Mouse (Mus musculus) v-Abl transformed pro-B cells (cell line): ENCODE measurements around the gene Ier5.

ENCODE experiments used
- in situ Hi-C, 2 experiments: fragments of 400-800 bp; cut with MboI; formaldehyde crosslinking; loops; one replicate each; pipeline ENCODE4 v1.15.1; 2025; ENCODE audit not compliant: unreplicated experiment in 2 of 2

Ier5 gene

DNA sequence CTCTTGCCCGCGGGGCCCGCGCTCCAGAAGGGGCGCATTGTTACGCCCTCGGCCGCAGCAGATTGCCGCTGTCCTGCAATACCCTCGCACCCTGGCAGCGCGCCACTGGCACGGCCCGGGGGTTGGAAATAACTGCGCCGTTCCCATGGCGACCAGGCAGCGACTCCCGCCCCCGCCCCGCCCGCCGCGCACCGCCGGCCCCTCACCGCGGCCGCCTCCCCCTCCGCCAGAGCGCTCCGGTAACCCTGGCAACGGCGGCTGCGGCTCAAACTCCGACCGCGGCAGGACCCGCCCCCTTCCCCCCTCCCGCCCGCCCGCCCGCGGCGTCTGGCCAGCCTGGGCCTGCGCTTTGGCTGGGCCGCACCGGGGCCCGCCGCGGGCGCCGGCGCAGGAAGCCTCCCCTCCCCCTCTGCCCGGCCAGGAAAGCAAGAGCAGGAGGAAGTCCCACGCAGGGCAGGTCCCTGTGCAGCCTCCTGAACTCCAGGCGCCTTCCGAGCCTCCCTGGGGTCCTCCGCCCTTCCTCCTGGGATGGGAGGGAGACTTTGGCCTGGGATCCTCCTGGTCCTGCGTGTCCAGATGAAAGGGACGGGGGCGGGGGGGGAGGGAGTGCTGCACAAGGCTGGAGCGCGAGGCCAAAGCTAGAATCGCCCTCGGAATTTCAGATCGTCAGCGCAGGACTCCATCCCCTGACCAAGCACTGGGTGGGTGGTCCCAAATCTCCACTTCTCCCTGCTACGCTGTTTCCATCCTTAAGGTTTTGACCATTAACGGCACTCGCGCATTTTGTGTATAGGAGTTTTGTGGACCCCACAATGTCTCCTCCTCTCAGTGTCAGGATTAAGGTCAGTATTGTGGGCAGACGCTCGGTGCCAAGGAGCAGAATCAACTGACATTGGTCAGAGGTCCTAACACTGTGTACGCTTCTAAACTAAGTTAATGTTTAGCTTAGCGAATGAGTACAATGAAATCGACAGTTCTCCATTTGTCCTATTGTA lies 15.9 kb downstream of the Ier5 start:
- in situ Hi-C loops, result no loop called here

DNA sequence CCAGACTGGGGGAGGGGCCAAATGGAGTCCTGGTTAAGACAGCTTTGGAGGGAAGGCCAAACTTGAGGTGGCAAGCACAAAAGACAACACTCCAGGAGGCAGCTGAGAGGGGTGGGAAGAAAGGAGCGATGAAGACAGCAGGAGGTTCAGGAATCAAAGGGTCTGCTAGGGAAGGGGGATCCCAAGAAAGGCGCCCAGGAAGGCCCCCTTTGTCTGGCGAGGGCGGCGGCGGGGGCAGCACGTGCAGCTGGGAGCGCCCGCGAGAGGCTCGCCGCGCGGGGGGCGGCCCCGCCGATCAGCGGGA lies 16.5 kb downstream of the Ier5 start:
- in situ Hi-C loops, result no loop called here

DNA sequence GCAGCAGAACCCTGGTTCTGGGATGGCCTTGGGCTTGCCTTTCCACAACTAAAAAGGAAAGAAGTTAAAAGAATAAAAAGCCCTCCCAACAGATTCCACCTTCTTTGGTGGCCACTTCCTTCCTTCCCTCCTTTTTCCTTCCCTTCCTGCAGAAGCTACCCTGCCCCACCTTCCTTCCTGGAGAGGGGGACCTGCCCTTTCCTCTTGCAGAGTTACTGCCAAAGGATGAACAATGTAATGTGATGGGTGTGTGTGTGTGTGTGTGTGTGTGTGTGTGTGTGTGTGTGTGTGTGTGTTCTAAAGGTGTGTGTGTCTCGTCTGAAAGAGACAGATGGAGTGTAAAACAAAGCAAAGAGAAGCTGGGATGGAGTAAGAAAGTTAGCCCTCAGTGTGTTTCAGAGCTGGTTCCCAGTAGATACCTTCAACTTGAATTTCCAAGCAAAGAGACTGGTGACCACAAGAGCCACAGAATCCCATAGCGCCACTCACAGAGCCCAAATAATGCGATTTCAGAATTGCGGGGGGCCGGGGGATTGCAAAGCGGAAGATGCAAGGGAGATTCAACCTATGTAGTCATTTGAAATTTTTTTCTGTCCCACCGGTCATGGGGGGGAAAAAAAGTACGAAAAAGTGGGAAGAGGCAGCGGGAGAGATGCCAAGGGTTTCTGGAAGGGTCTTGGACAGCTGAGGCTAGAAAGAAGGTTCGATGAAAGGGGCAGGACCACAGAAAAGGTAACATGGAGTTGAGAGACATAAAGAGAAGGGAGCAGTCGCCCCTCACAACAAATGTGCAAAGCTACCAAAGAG lies 17.1 kb downstream of the Ier5 start:
- in situ Hi-C loops, result no loop called here

DNA sequence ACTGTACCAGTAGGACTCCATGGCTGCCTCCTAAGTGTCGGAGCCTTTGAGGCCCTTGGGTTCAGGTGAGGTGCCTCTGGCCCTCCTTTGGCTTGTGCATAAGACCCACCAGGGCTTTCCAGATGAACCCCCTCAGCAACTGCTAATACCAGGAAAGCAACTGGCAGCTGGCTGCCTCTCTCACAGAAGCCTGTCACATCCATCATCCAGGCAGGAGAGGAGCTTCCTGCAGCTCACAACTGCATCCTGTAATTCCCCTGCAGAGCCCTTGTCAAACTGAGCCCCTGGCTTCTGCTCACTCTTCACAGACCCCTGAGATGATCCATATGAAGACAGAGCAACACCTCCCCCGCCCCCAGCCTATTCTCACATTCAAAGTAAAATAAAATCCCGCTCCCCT lies 21.8 kb downstream of the Ier5 start:
- in situ Hi-C loops, result no loop called here

DNA sequence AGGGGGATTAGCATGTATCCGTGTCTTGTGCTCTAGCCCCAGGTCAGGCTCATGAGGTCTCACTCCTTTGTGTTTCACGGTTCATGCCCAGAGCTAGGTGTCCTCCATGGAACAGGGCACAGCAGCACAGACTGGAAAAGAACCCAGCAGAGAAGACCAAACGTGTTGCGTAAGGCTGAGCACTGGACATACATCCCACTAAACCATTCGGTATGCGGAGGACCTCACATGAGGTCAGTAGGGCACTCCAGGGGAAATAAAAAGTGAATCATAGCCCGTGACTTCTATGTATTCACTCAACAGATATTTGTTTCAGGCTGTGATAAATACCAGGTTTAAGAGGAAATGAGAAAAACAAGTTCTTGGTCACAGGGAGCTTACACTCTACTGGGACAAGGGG lies 23.6 kb downstream of the Ier5 start:
- in situ Hi-C loops, result no loop called here

DNA sequence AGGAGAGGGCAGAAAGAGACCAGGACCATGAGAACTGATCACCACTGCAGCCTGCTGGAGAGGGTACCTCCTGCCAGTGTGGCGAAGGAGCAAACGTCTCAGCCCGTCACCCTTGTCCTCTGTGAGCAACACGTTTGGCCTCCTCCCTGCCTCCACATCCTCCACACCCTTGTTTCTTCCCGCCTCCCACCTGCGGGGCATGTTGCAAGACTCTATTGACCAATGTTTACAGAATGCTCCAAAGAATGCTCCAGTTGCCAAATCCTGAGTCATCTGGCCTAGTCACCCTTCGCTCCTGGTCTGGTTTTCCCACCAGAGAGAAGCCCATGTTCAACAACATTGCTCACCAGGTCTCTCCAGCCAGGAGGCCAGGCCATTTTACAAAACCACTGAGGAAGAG lies 24.6 kb downstream of the Ier5 start:
- in situ Hi-C loops, result no loop called here

DNA sequence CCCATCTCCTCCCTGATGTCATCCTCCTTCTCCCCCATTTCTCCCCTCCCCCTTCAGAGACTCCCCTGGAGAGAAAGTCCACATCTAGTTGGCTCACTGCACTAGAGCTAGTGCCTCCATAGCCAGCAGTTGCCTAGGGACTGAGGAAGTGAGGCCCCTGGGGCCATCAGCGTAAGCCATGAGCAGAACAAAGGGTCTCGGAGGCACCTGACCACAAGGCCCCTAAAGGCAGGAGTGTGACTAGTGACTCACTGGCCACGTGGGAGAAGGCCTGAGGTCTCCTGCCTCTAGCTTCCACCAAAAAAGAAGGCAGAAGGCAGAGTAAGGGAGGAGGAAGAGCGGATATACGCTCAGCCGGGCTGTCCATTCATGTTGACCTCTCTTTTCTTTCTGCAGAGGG lies 25.5 kb downstream of the Ier5 start:
- in situ Hi-C loops, result no loop called here

DNA sequence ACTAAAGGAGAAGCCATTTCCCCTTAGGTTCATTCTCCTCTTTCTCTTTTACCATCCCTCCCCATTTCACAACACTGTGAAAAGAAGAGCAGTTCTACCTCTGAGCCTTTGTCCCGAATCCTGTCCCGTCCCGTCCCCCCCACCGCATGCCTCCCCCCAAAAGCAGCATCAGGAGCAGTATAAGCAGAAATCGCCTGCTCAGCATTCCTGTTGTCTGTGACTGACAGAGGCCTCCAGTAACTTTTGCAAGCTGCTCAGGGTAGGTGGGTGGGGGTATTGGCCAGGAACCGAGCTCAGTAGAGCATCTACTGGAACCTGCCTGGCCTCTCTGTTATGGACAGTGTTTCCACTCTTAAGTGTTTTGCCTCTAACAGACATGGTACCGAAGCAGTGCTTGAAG lies 26.3 kb downstream of the Ier5 start:
- in situ Hi-C loops, result no loop called here

DNA sequence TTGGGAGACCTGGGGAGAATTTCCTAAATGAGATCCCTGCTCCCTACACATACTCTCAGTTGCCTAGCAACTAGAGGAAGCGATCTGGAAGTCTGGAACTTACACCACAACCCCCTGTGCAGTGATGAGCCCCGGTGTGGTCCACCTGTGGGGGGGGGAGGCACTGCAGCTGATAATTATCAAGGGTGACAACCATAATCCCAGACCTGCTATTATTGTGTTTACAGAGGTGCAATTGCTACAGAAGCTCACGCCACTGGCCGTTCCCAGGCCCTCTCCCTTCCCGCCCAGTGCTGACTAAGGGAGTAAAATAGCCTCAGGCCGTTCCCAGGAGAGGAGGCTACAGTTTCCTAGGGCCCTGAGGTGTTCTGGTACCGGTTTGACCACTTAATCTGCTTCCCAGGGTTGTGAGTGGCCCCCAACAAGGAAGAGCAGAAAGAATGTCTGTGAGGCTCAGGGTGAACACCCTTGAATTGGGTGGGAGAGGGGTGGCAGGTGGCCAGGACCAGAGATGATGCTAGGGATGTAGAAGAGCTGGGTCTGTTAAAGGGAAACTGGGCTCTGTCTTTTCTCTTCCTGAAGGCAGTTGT lies 28.1 kb downstream of the Ier5 start:
- in situ Hi-C loops, result no loop called here

DNA sequence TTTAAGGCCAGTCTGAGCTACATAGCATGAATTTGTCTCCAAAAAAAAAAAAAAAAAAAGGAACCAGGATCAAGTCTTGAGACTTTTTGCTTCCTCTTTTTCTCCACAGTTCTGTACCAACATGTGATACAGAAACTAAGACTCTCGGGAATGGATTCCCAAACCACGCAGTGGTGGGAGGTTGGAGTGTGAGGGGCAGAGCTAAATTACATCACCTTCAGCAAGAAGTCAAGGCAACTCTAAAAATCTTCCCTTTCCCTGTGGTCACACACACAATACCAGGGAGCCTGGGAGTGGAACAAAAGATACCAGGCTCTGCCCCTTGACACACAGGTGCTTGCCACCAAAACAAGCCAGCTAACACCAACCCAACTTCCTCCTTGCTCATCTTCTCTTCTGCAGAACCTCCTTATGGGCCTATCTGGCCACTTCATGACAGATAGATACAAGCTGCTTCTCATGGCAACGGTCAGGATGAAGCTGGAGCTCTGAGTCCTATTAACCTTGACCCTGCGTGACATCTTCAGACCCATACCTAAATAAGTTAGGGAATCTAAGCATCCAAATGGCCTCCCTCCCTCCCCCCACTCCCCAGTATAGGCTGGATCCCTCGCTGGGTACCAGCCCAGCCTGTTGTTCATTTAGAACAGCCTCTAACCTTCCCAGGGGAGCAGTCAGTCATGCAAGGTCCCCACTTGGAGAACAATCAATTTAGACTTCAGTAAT lies 28.7 kb downstream of the Ier5 start:
- in situ Hi-C loops, result no loop called here

DNA sequence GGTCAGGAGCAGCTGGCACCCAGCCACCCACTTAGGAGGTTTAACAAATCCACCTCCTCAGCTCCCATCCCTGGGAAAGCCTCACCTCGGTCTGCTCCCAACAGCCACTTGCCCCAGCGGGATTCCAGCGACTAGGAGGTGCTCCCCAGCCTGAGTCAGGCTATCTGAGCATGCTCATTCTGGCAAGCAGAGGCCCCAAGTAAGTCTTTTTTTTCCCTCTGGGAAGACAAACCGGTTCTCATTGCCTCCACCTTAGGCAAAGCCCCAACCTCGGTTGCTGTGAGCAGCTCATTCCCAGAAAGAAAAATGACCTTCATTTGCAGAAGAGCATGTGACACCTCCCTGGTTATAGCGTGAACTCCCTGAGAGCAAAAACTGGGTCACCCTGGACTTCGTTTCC lies 29.7 kb downstream of the Ier5 start:
- in situ Hi-C loops, result no loop called here

DNA sequence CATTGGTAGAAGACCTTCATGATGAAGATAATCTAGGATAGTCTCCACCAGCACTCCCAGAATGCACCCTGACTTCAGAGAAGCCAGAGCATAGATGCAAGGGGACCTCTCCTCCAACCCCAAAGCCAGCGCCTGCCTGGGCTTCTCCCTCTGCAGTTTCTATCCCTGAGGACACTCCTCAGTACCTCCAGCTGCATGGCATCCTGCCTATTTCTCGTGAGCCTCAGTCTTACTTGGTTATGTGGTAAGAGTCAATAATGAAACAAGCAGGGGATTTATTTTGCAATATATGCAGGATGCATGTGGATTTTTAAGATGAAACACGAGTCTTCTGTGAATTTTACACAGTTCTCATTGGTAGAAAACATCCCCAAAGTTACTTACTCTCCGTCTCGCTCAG lies 33.2 kb downstream of the Ier5 start:
- in situ Hi-C loops, result no loop called here

DNA sequence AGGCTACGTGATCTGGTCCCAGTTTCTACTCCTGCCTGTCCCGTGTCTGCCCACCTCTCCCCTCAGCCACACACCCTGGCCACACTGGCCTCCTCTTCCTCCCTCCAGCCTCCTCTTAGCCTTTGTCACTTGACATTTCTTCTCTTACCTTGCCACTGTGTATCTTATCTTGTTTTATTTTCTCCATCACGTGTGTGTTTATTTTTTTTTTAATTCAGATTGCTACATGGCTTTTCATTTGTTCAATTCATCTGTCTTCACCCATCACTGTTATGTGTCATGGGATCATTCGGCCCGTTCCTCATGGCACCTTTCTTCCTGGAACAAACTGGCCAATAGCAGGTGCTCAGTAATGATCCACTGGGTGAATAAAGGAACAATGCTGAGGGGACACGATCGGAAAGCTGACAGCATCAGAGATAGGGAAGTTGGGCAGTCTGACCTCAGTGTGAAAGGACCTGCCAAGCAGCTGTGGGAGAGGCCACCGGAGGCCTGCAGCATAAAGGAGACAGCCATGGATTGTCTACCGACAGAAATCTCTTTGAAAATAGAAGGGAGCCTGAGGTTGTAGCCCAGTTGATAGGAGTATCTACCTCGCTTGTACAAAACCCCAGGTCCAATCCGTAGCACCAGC lies 34.3 kb downstream of the Ier5 start:
- in situ Hi-C loops, result no loop called here

DNA sequence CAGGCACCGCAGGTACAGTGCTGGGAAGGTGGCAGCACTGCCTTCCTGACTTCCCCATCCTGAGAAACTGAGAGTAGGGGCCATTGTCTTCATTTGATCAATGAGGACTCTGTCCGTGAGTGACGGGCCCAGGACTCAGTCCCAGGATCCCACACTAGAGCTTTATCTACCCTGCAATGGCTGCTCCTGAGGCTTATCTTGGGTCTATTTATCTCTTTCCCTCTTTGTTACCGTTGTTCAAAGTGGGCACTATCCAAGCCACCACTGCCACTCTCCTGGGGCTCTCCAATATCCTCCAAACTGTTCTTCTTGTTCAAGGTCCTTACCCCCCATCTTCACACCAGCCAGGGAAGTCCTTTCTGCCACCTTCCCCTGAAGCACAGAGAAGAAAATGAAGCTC lies 34.8 kb downstream of the Ier5 start:
- in situ Hi-C loops, result no loop called here

DNA sequence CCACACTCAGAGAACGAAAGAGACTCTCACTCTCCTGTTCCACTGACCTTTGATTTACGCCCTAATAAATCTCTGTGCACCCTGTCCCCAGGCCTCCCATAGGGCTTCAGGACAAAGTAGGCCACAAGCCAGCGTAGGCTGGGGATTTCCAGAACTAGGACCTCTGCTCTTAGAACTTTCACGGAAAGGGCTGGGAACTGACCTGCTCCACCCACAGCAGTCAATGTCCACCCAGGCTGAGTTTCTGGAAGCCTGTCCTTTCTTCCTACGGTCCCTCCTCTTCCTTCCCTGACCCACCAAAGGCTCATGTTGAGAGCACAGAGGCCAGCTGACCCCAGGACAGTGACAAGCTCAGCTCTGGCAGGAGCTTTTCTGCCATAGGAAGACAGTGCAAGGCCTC lies 35.3 kb downstream of the Ier5 start:
- in situ Hi-C loops, result no loop called here

DNA sequence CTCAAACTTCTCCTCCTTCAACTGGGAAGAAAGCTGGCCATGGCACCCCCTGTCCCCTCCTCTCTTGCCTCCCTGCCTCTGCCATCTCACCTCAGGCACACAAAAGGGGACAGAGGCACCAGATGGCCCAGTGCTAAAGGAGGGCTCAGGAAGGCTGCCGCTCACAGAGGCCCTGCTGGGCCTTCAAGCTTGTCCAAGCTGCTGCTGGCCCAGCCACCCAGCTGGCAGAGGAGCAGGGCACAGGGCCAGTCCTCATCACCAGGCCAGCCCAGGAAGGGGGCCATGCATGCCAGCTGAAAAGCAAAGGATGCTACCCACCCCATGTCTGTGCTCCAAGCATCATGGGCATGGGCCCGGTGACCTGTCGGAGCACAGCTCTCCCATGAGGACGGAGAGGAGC lies 36.5 kb downstream of the Ier5 start:
- in situ Hi-C loops, result no loop called here

DNA sequence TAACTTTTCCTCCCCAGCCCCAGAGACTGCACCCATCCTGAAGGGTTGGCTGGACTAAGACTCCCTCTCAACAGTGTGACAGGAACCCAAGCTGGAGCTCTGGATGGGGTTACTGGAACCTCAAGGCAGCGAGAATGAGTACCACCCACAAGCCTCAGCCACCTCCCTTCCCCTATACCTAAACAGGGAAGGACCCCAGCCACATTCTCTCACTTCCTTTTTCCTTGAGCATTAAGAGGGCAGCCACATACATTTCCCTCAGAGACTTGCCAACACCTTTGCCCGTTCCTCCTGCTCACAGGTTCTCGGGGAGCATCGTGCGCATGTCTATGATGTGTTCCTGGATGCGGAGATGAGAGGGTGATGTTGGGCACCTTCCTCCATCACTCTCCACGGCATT lies 37.4 kb downstream of the Ier5 start:
- in situ Hi-C loops, result no loop called here

DNA sequence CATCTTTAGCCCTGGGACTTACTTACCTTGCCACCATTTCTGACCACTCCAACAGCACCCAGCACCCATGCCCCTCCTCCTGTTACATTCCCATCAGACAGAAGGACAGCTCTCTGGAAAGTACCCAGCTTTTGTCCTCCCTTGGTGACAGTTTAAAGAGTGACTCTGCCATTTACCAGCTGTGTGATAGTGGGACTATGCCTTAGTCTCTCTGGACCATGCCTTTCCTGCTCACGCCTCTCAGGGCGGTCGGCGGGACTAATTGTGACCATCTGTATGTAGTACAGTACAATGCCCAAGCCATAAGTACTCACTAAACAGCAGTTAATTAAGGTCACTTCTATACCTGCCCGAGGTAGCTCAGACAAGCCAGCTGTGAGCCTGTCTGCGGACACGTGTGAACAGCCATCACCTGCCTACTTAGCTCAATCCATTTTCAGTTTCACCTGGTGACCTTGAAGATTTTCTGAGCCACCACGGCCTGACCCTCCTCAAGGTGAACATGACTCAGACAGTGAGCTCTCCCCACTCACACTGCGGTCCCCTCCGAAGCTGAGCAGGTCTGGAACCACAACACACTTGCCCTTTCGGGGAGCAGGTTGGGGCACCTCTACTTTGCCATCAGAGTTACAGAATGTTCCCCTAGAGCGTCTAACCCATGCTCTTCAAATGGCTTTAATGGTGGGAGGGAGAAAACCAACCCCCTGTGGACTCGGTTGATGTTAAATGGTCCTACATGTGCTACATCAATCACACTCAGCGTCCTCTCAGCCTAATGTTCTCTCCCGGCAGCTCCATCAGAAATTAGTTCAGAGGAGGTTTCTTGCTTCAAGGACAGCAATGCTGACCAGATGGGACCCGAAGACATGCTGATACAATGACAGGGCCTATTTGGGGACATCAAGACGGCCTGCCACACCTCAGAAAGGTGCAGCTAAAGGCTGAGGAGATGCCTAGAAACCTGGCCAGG lies 38.3 kb downstream of the Ier5 start:
- in situ Hi-C loops, result no loop called here

DNA sequence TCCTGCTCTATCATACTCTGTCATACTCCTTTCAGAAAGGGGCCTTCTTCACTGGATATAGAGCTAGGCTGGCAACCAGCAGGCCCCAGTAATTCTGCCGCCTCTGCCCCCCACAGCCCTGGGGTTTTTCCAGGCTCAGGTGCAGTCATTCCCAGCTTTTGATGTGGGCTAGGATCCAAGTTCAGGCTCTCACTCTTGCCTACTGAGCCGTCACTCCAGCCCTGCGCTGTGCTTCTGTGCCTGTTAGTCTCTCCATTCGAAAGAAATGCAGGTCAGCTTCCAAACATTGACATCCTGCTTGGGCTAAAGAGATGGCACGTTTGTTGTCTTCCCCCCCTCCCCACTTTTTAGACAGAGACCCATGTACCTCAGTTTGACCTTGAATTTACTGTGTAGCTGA lies 39.2 kb downstream of the Ier5 start:
- in situ Hi-C loops, result no loop called here
